Mouse (Mus musculus) myocyte (in vitro differentiated cells): Measurements from ENCODE around the gene Wdr20rt. TPM values are rescaled to one million over a fixed set of nuclear protein-coding genes. Genes with fewer than 3 reads are reported as not detected.
A peak's percentile ranks its signal among the peaks of the same experiment; 100 is the strongest.
"Not testable (repeated sequence)": the region's sequence is repeated elsewhere in the genome, so short reads cannot be mapped to it uniquely, and the experiment has no call there.

Source experiments
- H3K27me3 ChIP-seq: one replicate; pipeline ENCODE4 v1.6.1; 2011; ENCODE audit not compliant: control insufficient read depth, insufficient read depth, insufficient read length
- H3K36me3 ChIP-seq: one replicate; pipeline ENCODE4 v1.6.1; 2011; ENCODE audit not compliant: control insufficient read depth, insufficient read depth
- H3K4me2 ChIP-seq: one replicate; pipeline ENCODE4 v1.6.1; 2011; ENCODE audit warnings: low read depth, control low read depth
- H3K4me3 ChIP-seq: one replicate; pipeline ENCODE4 v1.5.1; 2011; ENCODE audit warnings: mild to moderate bottlenecking, control low read depth, moderate library complexity
- H3K79me2 ChIP-seq: one replicate; pipeline ENCODE4 v1.6.1; 2011; ENCODE audit not compliant: control insufficient read depth, insufficient read depth
- H3ac ChIP-seq: one replicate; pipeline ENCODE4 v1.6.1; 2011; ENCODE audit not compliant: control insufficient read depth, insufficient read length
- CEBPB ChIP-seq: IDR thresholded peaks from 2 replicates; pipeline ENCODE4 v1.6.1; 2011; ENCODE audit warnings: mild to moderate bottlenecking, moderate library complexity; ENCODE audit not compliant: poor library complexity, insufficient read depth, severe bottlenecking
- E2F4 ChIP-seq: IDR thresholded peaks from one replicate; pipeline ENCODE4 v1.6.1; 2011; ENCODE audit warnings: mild to moderate bottlenecking, control low read depth, moderate library complexity; ENCODE audit not compliant: insufficient read depth
- MAX ChIP-seq: IDR thresholded peaks from one replicate; pipeline ENCODE4 v1.6.1; 2011; ENCODE audit warnings: low read depth, mild to moderate bottlenecking, control low read depth
- MYOD1 ChIP-seq, 3 experiments: IDR thresholded peaks; one replicate each; pipeline ENCODE4 v1.6.1; 2011; ENCODE audit warnings: control low read depth in 2 of 3, low read depth in 2 of 3, mild to moderate bottlenecking in 2 of 3, moderate library complexity in 1 of 3; ENCODE audit not compliant: insufficient read length in 2 of 3, control insufficient read depth in 1 of 3
- MYOG ChIP-seq, 3 experiments: IDR thresholded peaks; one replicate each; pipeline ENCODE4 v1.6.1; 2011; ENCODE audit warnings: control low read depth in 2 of 3, low read depth in 2 of 3, mild to moderate bottlenecking in 2 of 3; ENCODE audit not compliant: insufficient read length in 2 of 3, control insufficient read depth in 1 of 3, insufficient read depth in 1 of 3
- POLR2A ChIP-seq: IDR thresholded peaks from one replicate; pipeline ENCODE4 v1.6.1; 2011; ENCODE audit warnings: low read depth, mild to moderate bottlenecking, control low read depth, moderate library complexity; ENCODE audit not compliant: insufficient read length
- POLR2AphosphoS2 ChIP-seq: IDR thresholded peaks from one replicate; pipeline ENCODE4 v1.6.1; 2011; ENCODE audit warnings: low read depth, control low read depth; ENCODE audit not compliant: insufficient read length
- REST ChIP-seq: IDR thresholded peaks from one replicate; pipeline ENCODE4 v1.6.1; 2011; ENCODE audit warnings: mild to moderate bottlenecking, control low read depth, moderate library complexity; ENCODE audit not compliant: insufficient read depth, insufficient read length
- SRF ChIP-seq: IDR thresholded peaks from one replicate; pipeline ENCODE4 v1.6.1; 2011; ENCODE audit warnings: low read depth; ENCODE audit not compliant: control insufficient read depth, insufficient read length
- TCF12 ChIP-seq: IDR thresholded peaks from one replicate; pipeline ENCODE4 v1.6.1; 2011; ENCODE audit warnings: mild to moderate bottlenecking, control low read depth; ENCODE audit not compliant: poor library complexity, insufficient read depth, severe bottlenecking
- TCF3 ChIP-seq: IDR thresholded peaks from one replicate; pipeline ENCODE4 v1.6.1; 2011; ENCODE audit warnings: low read depth, control low read depth; ENCODE audit not compliant: insufficient read length
- USF1 ChIP-seq: IDR thresholded peaks from one replicate; pipeline ENCODE4 v1.6.1; 2011; ENCODE audit warnings: low read depth, mild to moderate bottlenecking, control low read depth, moderate library complexity
- polyA plus RNA-seq: library from polyadenylated mRNA; unstranded; fragments of >200 nt; fragmentation: generic; extraction: Trizol; gene quantifications from one replicate; pipeline ENCODE4 v1.2.1, GENCODE M21; 2012; ENCODE audit warnings: missing spikeins

Gene Wdr20rt
- polyA plus RNA-seq, 1 experiment, result not detected

GRCm38 (mm10) chr12:65201812-65202211, 23.5 kb upstream of the Wdr20rt start:
- no peaks in the 10 kb centered on the region for H3K27me3 ChIP-seq
- no peaks in the 10 kb centered on the region for H3K79me2 ChIP-seq
- H3K4me3 ChIP-seq, result no peak overlapping the region
- H3K4me2 ChIP-seq, result no peak overlapping the region
- no peak overlapping the region for H3ac ChIP-seq
- TF ChIP-seq SRF, result no peak
- no peaks in the 10 kb centered on the region for H3K36me3 ChIP-seq

GRCm38 (mm10) chr12:65206431-65206830, 18.9 kb upstream of the Wdr20rt start:
- Histone ChIP-seq H3ac (no peak overlapping the region), H3K4me3 (no peak overlapping the region), H3K27me3 (no peaks in the 10 kb centered on the region), H3K36me3 (no peaks in the 10 kb centered on the region), H3K4me2 (no peak overlapping the region), H3K79me2 (no peaks in the 10 kb centered on the region)
- TF ChIP-seq MYOG (IDR thresholded peaks at IDR 0.05; ENCODE audit: control insufficient read depth in 1 of 3, insufficient read depth in 1 of 3, insufficient read length in 2 of 3, low read depth in 2 of 3) (no peak), MAX (no peak), USF1 (no peak), CEBPB (no peak), MYOD1 (IDR thresholded peaks at IDR 0.05; ENCODE audit: control insufficient read depth in 1 of 3, insufficient read length in 2 of 3, low read depth in 2 of 3) (no peak), REST (no peak), POLR2AphosphoS2 (no peak), SRF (no peak), E2F4 (no peak), TCF3 (no peak), POLR2A (no peak), TCF12 (no peak)

- H3K27me3 ChIP-seq, result no peaks in the 10 kb centered on the region
- no peak for TF ChIP-seq TCF12
- no peak for TF ChIP-seq MYOG (IDR thresholded peaks at IDR 0.05; ENCODE audit: control insufficient read depth in 1 of 3, insufficient read depth in 1 of 3, insufficient read length in 2 of 3, low read depth in 2 of 3)
- TF ChIP-seq POLR2A, result no peak
- no peak for TF ChIP-seq MYOD1 (IDR thresholded peaks at IDR 0.05; ENCODE audit: control insufficient read depth in 1 of 3, insufficient read length in 2 of 3, low read depth in 2 of 3)
- no peak for TF ChIP-seq CEBPB
- no peak for TF ChIP-seq MAX
- TF ChIP-seq REST, result no peak
- TF ChIP-seq USF1, result no peak
- TF ChIP-seq E2F4, result no peak
- no peak for TF ChIP-seq TCF3
- no peak for TF ChIP-seq POLR2AphosphoS2
- TF ChIP-seq SRF, result no peak
These were observed 8.9 kb upstream of the Wdr20rt start for GRCm38 (mm10) chr12:65216404-65216840.

DNA sequence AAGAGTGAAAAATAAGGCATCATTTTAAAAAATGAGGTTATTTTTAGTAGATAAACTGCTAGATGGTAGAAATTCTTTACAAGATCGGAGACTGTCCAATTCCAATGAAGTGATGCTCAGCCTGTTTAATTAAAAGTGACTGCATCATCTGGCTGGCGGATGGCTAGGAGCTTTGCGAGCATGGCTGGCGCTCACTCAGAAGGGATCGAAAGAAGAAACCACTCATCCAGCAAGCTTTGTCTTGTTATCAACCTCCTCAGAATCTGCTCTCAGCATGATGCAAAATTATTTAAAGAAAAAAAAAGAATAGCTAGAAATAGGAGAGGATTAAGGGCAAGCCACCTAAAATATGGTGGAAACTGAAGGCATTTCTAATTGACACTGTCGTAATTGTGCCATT, 3.3 kb downstream of the Wdr20rt start:
- Histone ChIP-seq H3ac (no peak overlapping the region), H3K79me2 (no peaks in the 10 kb centered on the region), H3K27me3 (no peaks in the 10 kb centered on the region), H3K4me2 (peak overlapping the region; percentile 24), H3K36me3 (no peaks in the 10 kb centered on the region), H3K4me3 (no peak overlapping the region)
- no peak for TF ChIP-seq E2F4
- no peak for TF ChIP-seq MAX
- TF ChIP-seq REST, result no peak
- TF ChIP-seq POLR2AphosphoS2, result no peak
- no peak for TF ChIP-seq CEBPB
- no peak for TF ChIP-seq MYOD1 (IDR thresholded peaks at IDR 0.05; ENCODE audit: control insufficient read depth in 1 of 3, insufficient read length in 2 of 3, low read depth in 2 of 3)
- TF ChIP-seq TCF12, result no peak
- TF ChIP-seq POLR2A, result no peak
- no peak for TF ChIP-seq TCF3
- no peak for TF ChIP-seq MYOG (IDR thresholded peaks at IDR 0.05; ENCODE audit: control insufficient read depth in 1 of 3, insufficient read depth in 1 of 3, insufficient read length in 2 of 3, low read depth in 2 of 3)
- TF ChIP-seq SRF, result no peak
- TF ChIP-seq USF1, result no peak

More at GRCm38 (mm10) chr12:65216404-65216840, 8.9 kb upstream of the Wdr20rt start:
- H3ac ChIP-seq, result no peak overlapping the region
- no peaks in the 10 kb centered on the region for H3K36me3 ChIP-seq
- no peaks in the 10 kb centered on the region for H3K79me2 ChIP-seq
- H3K4me2 ChIP-seq, result no peak overlapping the region
- no peak overlapping the region for H3K4me3 ChIP-seq

GRCm38 (mm10) chr12:65229041-65229440, 3.7 kb downstream of the Wdr20rt start:
- H3ac ChIP-seq, result no peak overlapping the region
- no peaks in the 10 kb centered on the region for H3K27me3 ChIP-seq
- no peaks in the 10 kb centered on the region for H3K79me2 ChIP-seq
- peak overlapping the region; percentile 24 for H3K4me2 ChIP-seq
- no peak overlapping the region for H3K4me3 ChIP-seq
- TF ChIP-seq MYOG (IDR thresholded peaks at IDR 0.05; ENCODE audit: control insufficient read depth in 1 of 3, insufficient read depth in 1 of 3, insufficient read length in 2 of 3, low read depth in 2 of 3) (no peak), POLR2AphosphoS2 (no peak), REST (no peak), MAX (no peak)
- H3K36me3 ChIP-seq, result no peaks in the 10 kb centered on the region

- not testable (repeated sequence) for H3K36me3 ChIP-seq, H3K27me3 ChIP-seq, H3K79me2 ChIP-seq, H3K4me2 ChIP-seq, H3K4me3 ChIP-seq, H3ac ChIP-seq
These were observed 7.5 kb downstream of the Wdr20rt start for GRCm38 (mm10) chr12:65232801-65233200.
